Mouse (Mus musculus) T-helper 1 cell (primary cell): Measurements from ENCODE around the gene Sulf2.

Experiments used
- in situ Hi-C: fragments of 300-600 bp; cut with MboI, MseI; formaldehyde crosslinking; loops from one replicate; pipeline ENCODE4 v1.15.1; 2025; ENCODE audit warnings: high pct_unique_total_duplicates

Gene Sulf2

DNA sequence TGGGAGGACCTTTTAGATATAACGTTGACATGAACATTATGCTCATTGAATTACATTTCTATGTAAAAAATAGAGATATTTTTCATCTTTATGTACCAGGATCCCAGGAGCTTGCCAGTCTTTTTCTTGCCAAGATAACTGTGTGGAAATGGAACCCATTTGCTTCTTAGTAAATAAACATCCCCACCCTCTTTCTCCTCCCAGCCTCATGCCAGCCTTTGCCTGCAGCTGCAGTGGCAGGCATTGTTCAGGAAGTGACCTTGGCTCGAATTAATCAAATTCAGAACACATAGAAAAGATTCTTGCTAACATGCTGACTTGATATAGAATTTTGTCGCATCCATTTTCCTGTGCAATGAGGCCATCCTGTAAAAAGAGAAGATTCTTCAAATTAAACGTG, 126.2 kb downstream of the Sulf2 start:
- in situ Hi-C loops, result no loop called here

- in situ Hi-C loops, result no loop called here
Observed at GRCm38 (mm10) chr2:166027834-166028233, 127.6 kb downstream of the Sulf2 start.

DNA sequence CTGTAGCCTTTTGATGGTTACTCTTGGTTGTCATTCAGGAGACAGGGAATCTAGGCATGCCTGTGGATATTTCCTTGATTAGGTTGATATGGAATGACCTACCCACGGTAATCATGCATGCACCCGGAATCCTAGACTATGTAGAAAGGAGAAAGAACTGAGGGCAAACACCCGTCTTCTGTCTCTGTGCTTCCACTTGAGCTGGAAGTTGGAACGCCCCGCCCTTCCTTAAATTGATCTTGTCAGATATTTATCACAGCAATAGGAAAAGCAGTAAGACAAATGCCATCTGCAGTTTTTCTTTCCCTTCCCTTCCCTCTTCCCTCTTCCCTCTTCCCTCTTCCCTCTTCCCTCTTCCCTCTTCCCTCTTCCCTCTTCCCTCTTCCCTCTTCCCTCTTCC, 129.5 kb downstream of the Sulf2 start:
- in situ Hi-C loops, result no loop called here

DNA sequence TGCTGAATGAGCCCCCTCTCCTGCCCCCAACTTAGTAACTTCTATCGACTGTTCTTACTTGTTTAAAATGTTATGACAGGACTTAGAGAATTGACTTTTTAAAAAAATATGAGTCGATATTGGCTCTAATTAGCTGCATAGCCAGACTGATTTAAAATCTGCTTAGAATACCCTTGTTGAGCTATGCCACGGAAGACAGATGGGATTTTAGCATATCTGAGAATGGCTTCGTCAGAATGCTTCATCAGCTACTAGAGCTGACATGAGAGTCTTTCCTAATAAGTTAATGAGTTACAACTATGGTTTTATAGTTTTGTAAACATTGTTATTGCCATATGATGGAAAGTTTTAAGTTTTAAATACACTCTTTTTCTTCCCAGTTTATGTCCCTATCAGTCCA, 130.8 kb downstream of the Sulf2 start:
- in situ Hi-C loops, result no loop called here

DNA sequence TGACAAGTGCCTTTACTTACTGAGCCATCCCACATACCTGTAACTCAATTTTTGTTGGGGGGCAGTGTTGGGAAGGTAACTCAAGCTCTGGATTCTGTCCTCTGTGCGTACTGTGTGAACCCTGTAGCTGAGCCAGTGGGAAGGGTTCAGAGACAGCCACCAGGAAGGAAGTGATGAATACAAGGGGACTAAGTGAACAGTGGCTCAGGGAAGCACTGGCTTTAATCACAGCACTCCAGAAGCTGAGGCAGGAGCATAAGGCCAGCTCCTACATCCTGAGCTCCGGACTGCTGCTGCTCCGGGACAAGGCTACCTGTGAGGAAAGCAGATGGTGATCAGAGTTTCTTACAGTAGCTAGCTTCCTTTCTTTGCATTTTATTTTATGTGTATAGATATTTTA, 131.4 kb downstream of the Sulf2 start:
- in situ Hi-C loops, result no loop called here
